Mouse (Mus musculus): ENCODE measurements at regions not wholly inside any gene's neighbourhood (a gene's known extent, or its start where the extent isn't known, plus 50 kb on each side); places are given as distances from the start of the nearest gene placed in this dataset.

GRCm38 (mm10) chr2:8770636-8771035 lies 1110.4 kb upstream of the 4930412O13Rik start:
- H3K27me3 ChIP-seq (replicated peaks; ENCODE audit: low read depth, poor library complexity, severe bottlenecking) = no peaks in the 10 kb centered on the region
- 88% methylated on average over 4 of the region's 4 CpGs for WGBS
- H3K36me3 ChIP-seq (replicated peaks) = no peaks in the 10 kb centered on the region

GRCm38 (mm10) chr2:8781152-8781935 lies 1099.7 kb upstream of the 4930412O13Rik start:
- H3K4me3 ChIP-seq = no peak overlapping the region
- WGBS = 90% methylated on average over 7 of the region's 7 CpGs
- no peak for DNase-seq (ENCODE audit: low spot score)
- H3K4me1 ChIP-seq = no peaks in the 10 kb centered on the region
- H3K27ac ChIP-seq (replicated peaks) = no peak overlapping the region
- no peaks in the 10 kb centered on the region for H3K27me3 ChIP-seq (replicated peaks; ENCODE audit: low read depth, poor library complexity, severe bottlenecking)
- no peaks in the 10 kb centered on the region for H3K36me3 ChIP-seq (replicated peaks)
- H3K9me3 ChIP-seq = no peaks in the 10 kb centered on the region

More at GRCm38 (mm10) chr2:8770636-8771035, 1110.4 kb upstream of the 4930412O13Rik start:
- H3K4me1 ChIP-seq = no peaks in the 10 kb centered on the region
- H3K9me3 ChIP-seq = no peaks in the 10 kb centered on the region
- no peak for DNase-seq (ENCODE audit: low spot score)
- no peak overlapping the region for H3K27ac ChIP-seq (replicated peaks)
- no peak overlapping the region for H3K4me3 ChIP-seq

GRCm38 (mm10) chr2:8782225-8782624 lies 1098.8 kb upstream of the 4930412O13Rik start:
- no peak for DNase-seq (ENCODE audit: low spot score)
- no peaks in the 10 kb centered on the region for H3K4me1 ChIP-seq
- no peak overlapping the region for H3K27ac ChIP-seq (replicated peaks)
- H3K36me3 ChIP-seq (replicated peaks) = no peaks in the 10 kb centered on the region
- 93% methylated on average over 2 of the region's 2 CpGs for WGBS
- no peak overlapping the region for H3K4me3 ChIP-seq
- no peaks in the 10 kb centered on the region for H3K27me3 ChIP-seq (replicated peaks; ENCODE audit: low read depth, poor library complexity, severe bottlenecking)
- no peaks in the 10 kb centered on the region for H3K9me3 ChIP-seq

DNA sequence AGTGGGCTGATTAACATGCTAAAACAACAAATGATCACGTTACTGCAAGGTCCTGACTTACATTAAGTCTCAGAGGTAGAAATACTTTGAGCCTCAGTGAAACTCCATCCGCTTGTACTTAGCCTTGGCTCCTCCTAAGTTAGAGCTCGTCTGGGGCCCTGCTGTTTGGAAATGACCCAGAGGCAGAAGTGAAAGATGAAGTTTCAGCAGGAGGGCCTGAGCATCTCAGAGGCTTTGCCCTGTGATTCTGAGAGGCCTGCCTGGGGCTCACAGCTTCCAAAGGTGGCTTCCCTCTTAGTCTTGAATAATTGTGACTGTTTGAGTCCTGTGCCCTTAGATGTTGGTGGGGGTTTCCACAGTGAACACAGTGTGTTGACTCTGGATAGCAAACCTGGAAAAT lies 1079.0 kb upstream of the 4930412O13Rik start:
- WGBS = 35% methylated on average over 3 of the region's 3 CpGs
- Histone ChIP-seq H3K36me3 (replicated peaks) (no peaks in the 10 kb centered on the region), H3K9me3 (no peaks in the 10 kb centered on the region), H3K27ac (replicated peaks) (no peak overlapping the region), H3K4me1 (peaks cover 3% of the 10 kb centered on the region; the same call in 1 of the 2 replicates), H3K27me3 (replicated peaks; ENCODE audit: low read depth, poor library complexity, severe bottlenecking) (no peaks in the 10 kb centered on the region), H3K4me3 (no peak overlapping the region)
- DNase-seq (ENCODE audit: low spot score) = no peak

DNA sequence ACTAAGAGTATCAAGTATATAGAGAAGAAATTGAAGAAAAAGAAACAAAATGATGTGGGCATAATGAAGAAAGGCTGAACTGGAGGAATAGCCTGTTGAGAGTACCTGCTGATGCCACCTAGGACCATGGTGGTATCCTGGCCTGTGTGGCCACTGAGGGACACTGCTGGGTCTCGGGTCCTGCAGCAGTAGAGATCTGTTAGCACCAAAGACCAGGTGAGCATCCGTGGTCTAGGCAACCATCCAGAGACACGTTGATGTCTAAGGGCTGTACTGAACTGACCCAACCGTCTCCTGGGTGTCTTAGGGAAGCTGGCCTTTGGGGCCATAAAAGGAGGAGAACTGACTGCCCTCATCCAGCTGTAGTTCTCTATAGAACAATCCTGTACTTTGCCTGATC lies 1071.4 kb upstream of the 4930412O13Rik start:
- Histone ChIP-seq H3K4me3 (no peak overlapping the region), H3K36me3 (replicated peaks) (no peaks in the 10 kb centered on the region), H3K27me3 (replicated peaks; ENCODE audit: low read depth, poor library complexity, severe bottlenecking) (no peaks in the 10 kb centered on the region), H3K27ac (replicated peaks) (no peak overlapping the region), H3K4me1 (no peaks in the 10 kb centered on the region), H3K9me3 (no peaks in the 10 kb centered on the region)
- DNase-seq (ENCODE audit: low spot score) = no peak
- 86% methylated on average over 4 of the region's 4 CpGs for WGBS

DNA sequence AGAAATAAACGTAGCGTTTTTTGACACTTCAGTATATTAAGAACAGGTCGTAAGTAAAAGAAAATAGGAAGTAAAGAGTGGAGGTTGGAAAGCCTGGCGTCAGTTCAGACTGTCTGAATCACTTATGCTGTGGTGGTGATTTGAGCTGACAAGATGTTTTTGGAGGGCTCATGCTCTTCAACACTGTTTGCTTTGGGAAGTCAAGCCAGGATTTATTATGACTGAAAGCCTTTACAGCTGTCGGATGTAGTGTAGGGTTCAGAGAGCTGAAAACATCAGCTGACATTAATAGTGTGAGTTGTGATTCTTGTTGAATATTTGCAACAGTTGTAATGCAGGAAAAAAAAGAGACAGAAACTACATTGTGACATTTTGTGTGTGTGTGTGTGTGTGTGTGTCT lies 1062.9 kb upstream of the 4930412O13Rik start:
- 70% methylated on average over 5 of the region's 5 CpGs for WGBS
- H3K4me3 ChIP-seq = no peak overlapping the region
- H3K36me3 ChIP-seq (replicated peaks) = no peaks in the 10 kb centered on the region
- no peaks in the 10 kb centered on the region for H3K4me1 ChIP-seq
- H3K27me3 ChIP-seq (replicated peaks; ENCODE audit: low read depth, poor library complexity, severe bottlenecking) = no peaks in the 10 kb centered on the region
- no peak for DNase-seq (ENCODE audit: low spot score)
- no peaks in the 10 kb centered on the region for H3K9me3 ChIP-seq
- no peak overlapping the region for H3K27ac ChIP-seq (replicated peaks)

DNA sequence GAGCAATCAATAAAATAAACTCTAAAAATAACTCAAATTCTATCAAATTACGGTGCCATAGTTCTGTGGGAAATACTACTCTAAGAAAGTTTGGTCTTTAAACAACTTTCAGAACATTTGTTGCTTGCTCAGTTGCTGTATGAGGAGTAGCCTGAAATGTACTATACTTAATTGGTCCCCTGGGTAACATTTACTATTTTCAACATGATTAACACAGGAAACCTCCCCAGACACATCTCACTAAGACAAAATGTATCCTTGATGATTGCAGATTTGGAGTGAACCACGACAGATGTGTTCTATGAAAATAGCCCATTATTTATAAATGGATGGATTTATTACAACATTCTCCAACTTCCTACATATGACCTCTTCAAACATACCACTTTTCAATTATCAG lies 1055.6 kb upstream of the 4930412O13Rik start:
- Histone ChIP-seq H3K27ac (replicated peaks) (no peak overlapping the region), H3K36me3 (replicated peaks) (no peaks in the 10 kb centered on the region), H3K9me3 (no peaks in the 10 kb centered on the region), H3K4me3 (no peak overlapping the region), H3K27me3 (replicated peaks; ENCODE audit: low read depth, poor library complexity, severe bottlenecking) (no peaks in the 10 kb centered on the region), H3K4me1 (no peaks in the 10 kb centered on the region)
- 81% methylated on average over 2 of the region's 2 CpGs for WGBS
- DNase-seq (ENCODE audit: low spot score) = no peak

Data from embryonic facial prominence, embryonic 10.5 days (tissue).